ENCODE assay signal across 23 mouse cellular contexts in genomic region chr1:173404696-173405309, GRCm38 (mm10). TPM values are rescaled to one million over a fixed set of nuclear protein-coding genes. Genes with fewer than 3 reads are reported as not detected.
A peak's percentile ranks its signal among the peaks of the same experiment; 100 is the strongest.
DNase-seq lines count a peak whose midpoint lies in the region; ATAC-seq lines count a peak whose summit lies in the region.
"Had no signal": no experiment of that assay in that cellular context is flagged by ENCODE, and none has a peak within 500 bp of the region (broad histone marks: within the 10 kb centered on the region; RNA-seq: fewer than 3 reads in every experiment).

No protein-coding gene starts in this region.

- H3K4me1 ChIP-seq in hindbrain, embryonic 13.5 days (replicated peaks): 0 out of 2 replicates have a peak, but pooled peaks cover 4% of the 10 kb centered on the region
- H3K4me1 ChIP-seq in hindbrain, embryonic 10.5 days (replicated peaks): no peaks in the 10 kb centered on the region
- peaks cover 6% of the 10 kb centered on the region; the same call in 1 of the 2 replicates for H3K4me1 ChIP-seq in kidney, embryonic 16.5 days (ENCODE audit: insufficient read depth, low read length)
- H3K4me1 ChIP-seq in midbrain, embryonic 13.5 days (replicated peaks): no peaks in the 10 kb centered on the region
- H3K4me1 ChIP-seq in forebrain, embryonic 15.5 days: no peaks in the 10 kb centered on the region
- H3K4me1 ChIP-seq: heart, embryonic 13.5 days; stomach, embryonic 15.5 days had no signal

- no peak overlapping the region for H3K4me3 ChIP-seq in hindbrain, embryonic 13.5 days
- no peak overlapping the region for H3K4me3 ChIP-seq in hindbrain, embryonic 10.5 days
- H3K4me3 ChIP-seq in kidney, embryonic 16.5 days (ENCODE audit: low read length): no peak overlapping the region
- no peak overlapping the region for H3K4me3 ChIP-seq in midbrain, embryonic 13.5 days (replicated peaks)
- H3K4me3 ChIP-seq in forebrain, embryonic 15.5 days: no peak overlapping the region
- H3K4me3 ChIP-seq: heart, embryonic 13.5 days; myocyte; stomach, embryonic 15.5 days had no signal

- 76% methylated on average over 5 of the region's 5 CpGs for WGBS in hindbrain, embryonic 13.5 days
- 77% methylated on average over 5 of the region's 5 CpGs for WGBS in hindbrain, embryonic 10.5 days
- WGBS in kidney, embryonic 16.5 days: 26% methylated on average over 5 of the region's 5 CpGs
- 76% methylated on average over 5 of the region's 5 CpGs for WGBS in midbrain, embryonic 13.5 days
- 85% methylated on average over 5 of the region's 5 CpGs for WGBS in forebrain, embryonic 15.5 days

- peak overlapping the region; percentile 66 for H3K27ac ChIP-seq in hindbrain, embryonic 13.5 days
- H3K27ac ChIP-seq in hindbrain, embryonic 10.5 days: no peak overlapping the region
- no peak overlapping the region for H3K27ac ChIP-seq in kidney, embryonic 16.5 days (ENCODE audit: low read length)
- no peak overlapping the region for H3K27ac ChIP-seq in midbrain, embryonic 13.5 days
- no peak overlapping the region for H3K27ac ChIP-seq in forebrain, embryonic 15.5 days (replicated peaks)
- H3K27ac ChIP-seq: heart, embryonic 13.5 days; macrophage; stomach, embryonic 15.5 days had no signal

- no peaks in the 10 kb centered on the region for H3K36me3 ChIP-seq in hindbrain, embryonic 13.5 days
- no peaks in the 10 kb centered on the region for H3K36me3 ChIP-seq in hindbrain, embryonic 10.5 days
- no peaks in the 10 kb centered on the region for H3K36me3 ChIP-seq in kidney, embryonic 16.5 days (ENCODE audit: insufficient read depth, low read length)
- no peaks in the 10 kb centered on the region for H3K36me3 ChIP-seq in midbrain, embryonic 13.5 days
- H3K36me3 ChIP-seq in forebrain, embryonic 15.5 days: no peaks in the 10 kb centered on the region
- H3K36me3 ChIP-seq: heart, embryonic 13.5 days; stomach, embryonic 15.5 days had no signal

- H3K4me2 ChIP-seq in hindbrain, embryonic 13.5 days: no peak overlapping the region
- H3K4me2 ChIP-seq in kidney, embryonic 16.5 days (replicated peaks; ENCODE audit: low read depth, low read length): 0 out of 2 replicates have a peak overlapping the region, but pooled peaks have one; percentile 9
- H3K4me2 ChIP-seq in midbrain, embryonic 13.5 days (replicated peaks): no peak overlapping the region
- no peak overlapping the region for H3K4me2 ChIP-seq in forebrain, embryonic 15.5 days (replicated peaks)
- H3K4me2 ChIP-seq: heart, embryonic 13.5 days; liver, embryonic 11.5 days; stomach, embryonic 15.5 days had no signal

- H3K27me3 ChIP-seq in hindbrain, embryonic 13.5 days: no peaks in the 10 kb centered on the region
- no peaks in the 10 kb centered on the region for H3K27me3 ChIP-seq in hindbrain, embryonic 10.5 days (ENCODE audit: insufficient read depth, poor library complexity, severe bottlenecking)
- no peaks in the 10 kb centered on the region for H3K27me3 ChIP-seq in kidney, embryonic 16.5 days (ENCODE audit: insufficient read depth, low read length)
- no peaks in the 10 kb centered on the region for H3K27me3 ChIP-seq in midbrain, embryonic 13.5 days
- H3K27me3 ChIP-seq in forebrain, embryonic 15.5 days: no peaks in the 10 kb centered on the region
- H3K27me3 ChIP-seq: heart, embryonic 13.5 days; stomach, embryonic 15.5 days had no signal

- no peak overlapping the region for H3K9ac ChIP-seq in hindbrain, embryonic 13.5 days
- no peak overlapping the region for H3K9ac ChIP-seq in kidney, embryonic 16.5 days (replicated peaks; ENCODE audit: low read length)
- H3K9ac ChIP-seq in midbrain, embryonic 13.5 days (replicated peaks): no peak overlapping the region
- no peak overlapping the region for H3K9ac ChIP-seq in forebrain, embryonic 15.5 days (replicated peaks)
- H3K9ac ChIP-seq: heart, embryonic 13.5 days; liver, postnatal 0 days; stomach, embryonic 15.5 days had no signal

- H3K9me3 ChIP-seq in hindbrain, embryonic 13.5 days: no peaks in the 10 kb centered on the region
- H3K9me3 ChIP-seq in hindbrain, embryonic 10.5 days: no peaks in the 10 kb centered on the region
- no peaks in the 10 kb centered on the region for H3K9me3 ChIP-seq in kidney, embryonic 16.5 days (ENCODE audit: low read length)
- H3K9me3 ChIP-seq in midbrain, embryonic 13.5 days: no peaks in the 10 kb centered on the region
- H3K9me3 ChIP-seq in forebrain, embryonic 15.5 days: no peaks in the 10 kb centered on the region
- H3K9me3 ChIP-seq: heart, embryonic 13.5 days; stomach, embryonic 15.5 days had no signal

- ATAC-seq in hindbrain, embryonic 13.5 days (ENCODE audit: low FRiP score): peak; percentile 66; the same call in 1 of the 2 replicates
- ATAC-seq in kidney, embryonic 16.5 days (ENCODE audit: low FRiP score, low TSS enrichment): peak; percentile 92
- ATAC-seq in midbrain, embryonic 13.5 days: peak; percentile 43; the same call in 1 of the 2 replicates
- no peak for ATAC-seq in forebrain, embryonic 15.5 days (replicated peaks)
- ATAC-seq: CD4-positive, CD25-positive, alpha-beta regulatory T cell, adult 4 months; forebrain, embryonic 14.5 days; liver, postnatal 0 days; lung, postnatal 0 days had no signal

- DNase-seq in hindbrain, embryonic 10.5 days (ENCODE audit: low spot score): no peak
- no peak for DNase-seq in kidney, postnatal 10 days
- peak; percentile 4 for DNase-seq in neural tube, embryonic 10.5 days (ENCODE audit: extremely low spot score, low spot score)
- DNase-seq in adrenal gland, postnatal 25 days: no peak
- DNase-seq: adrenal gland, postnatal 36 days; cerebellum, adult 9-10 months; heart, postnatal 14 days; kidney, adult 11 months; liver, postnatal 0 days; right cerebral cortex, adult 18-20 months; thymus, postnatal 25 days had no signal

RNA-seq across cellular contexts. Expression of gene Cadm3, which starts 37.3 kb away (rescaled TPM):
- 50.0 and 52.9 TPM in 2 replicates for polyA plus RNA-seq in hindbrain, embryonic 13.5 days (2015; fragmentation: Nextera tagmentation; extraction: Ambion mirVana)
- polyA plus RNA-seq in hindbrain, embryonic 10.5 days (2016; fragmentation: Nextera tagmentation; extraction: Ambion mirVana): 3.9 and 17.7 TPM in 2 replicates
- 1.1 and 1.4 TPM in 2 replicates for polyA plus RNA-seq in kidney, embryonic 16.5 days (2015; fragmentation: Nextera tagmentation; extraction: Ambion mirVana)
- polyA plus RNA-seq in midbrain, embryonic 13.5 days (2015; fragmentation: Nextera tagmentation; extraction: Ambion mirVana): 44.1 and 49.5 TPM in 2 replicates
- 38.1 and 39.7 TPM in 2 replicates for polyA plus RNA-seq in forebrain, embryonic 15.5 days (2015; fragmentation: Nextera tagmentation; extraction: Ambion mirVana)
- total RNA-seq in adrenal gland, postnatal 25 days (2021): 2.7 and 3.5 TPM in 2 replicates
- polyA plus RNA-seq: CD4-positive, CD25-positive, alpha-beta regulatory T cell, adult 4 months; macrophage had no signal

RNA-seq across cellular contexts. Expression of gene Aim2, which starts 54.1 kb away (rescaled TPM):
- polyA plus RNA-seq in hindbrain, embryonic 13.5 days (2015; fragmentation: Nextera tagmentation; extraction: Ambion mirVana): 1.9 and 2.1 TPM in 2 replicates
- polyA plus RNA-seq in hindbrain, embryonic 10.5 days (2016; fragmentation: Nextera tagmentation; extraction: Ambion mirVana): 3.9 and 4.8 TPM in 2 replicates
- 2.3 and 3.5 TPM in 2 replicates for polyA plus RNA-seq in kidney, embryonic 16.5 days (2015; fragmentation: Nextera tagmentation; extraction: Ambion mirVana)
- polyA plus RNA-seq in midbrain, embryonic 13.5 days (2015; fragmentation: Nextera tagmentation; extraction: Ambion mirVana): 2.6 and 3.3 TPM in 2 replicates
- polyA plus RNA-seq in forebrain, embryonic 15.5 days (2015; fragmentation: Nextera tagmentation; extraction: Ambion mirVana): 3.5 and 4.3 TPM in 2 replicates
- 0.97 TPM in 1 of 2 replicates, not detected in the other for total RNA-seq in adrenal gland, postnatal 25 days (2021)
